Mouse (Mus musculus) induced T-regulatory cell, adult 2 months (primary cell): ENCODE measurements at regions not wholly inside any gene's neighbourhood (a gene's known extent, or its start where the extent isn't known, plus 50 kb on each side); places are given as distances from the start of the nearest gene placed in this dataset.
"Not testable (repeated sequence)": the region's sequence is repeated elsewhere in the genome, so short reads cannot be mapped to it uniquely, and the experiment has no call there.

ENCODE experiments used
- DNase-seq: peaks from one replicate; pipeline ENCODE4 v3.0.0-alpha.2; 2012; ENCODE audit warnings: low read depth

DNA sequence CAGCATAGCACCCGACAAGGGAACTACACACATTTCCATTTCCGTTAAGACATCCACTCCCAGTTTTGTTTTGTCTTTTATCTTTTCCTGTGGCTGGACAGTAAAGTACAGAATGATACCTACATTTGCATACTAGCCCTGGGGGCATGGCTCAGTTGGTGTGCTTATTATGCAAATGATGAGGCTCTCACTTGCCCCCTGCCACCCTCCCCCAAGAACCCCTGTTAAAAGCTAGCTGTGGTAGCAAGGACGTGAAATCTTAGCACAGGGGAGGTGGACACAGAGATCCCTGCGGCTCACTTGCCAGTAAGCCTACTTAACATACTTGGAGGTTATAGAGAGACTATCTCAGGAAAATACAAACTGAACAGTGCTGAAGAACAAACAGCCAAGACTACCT is 375.2 kb upstream of the B3galt2 start:
- DNase-seq, result no peak

DNA sequence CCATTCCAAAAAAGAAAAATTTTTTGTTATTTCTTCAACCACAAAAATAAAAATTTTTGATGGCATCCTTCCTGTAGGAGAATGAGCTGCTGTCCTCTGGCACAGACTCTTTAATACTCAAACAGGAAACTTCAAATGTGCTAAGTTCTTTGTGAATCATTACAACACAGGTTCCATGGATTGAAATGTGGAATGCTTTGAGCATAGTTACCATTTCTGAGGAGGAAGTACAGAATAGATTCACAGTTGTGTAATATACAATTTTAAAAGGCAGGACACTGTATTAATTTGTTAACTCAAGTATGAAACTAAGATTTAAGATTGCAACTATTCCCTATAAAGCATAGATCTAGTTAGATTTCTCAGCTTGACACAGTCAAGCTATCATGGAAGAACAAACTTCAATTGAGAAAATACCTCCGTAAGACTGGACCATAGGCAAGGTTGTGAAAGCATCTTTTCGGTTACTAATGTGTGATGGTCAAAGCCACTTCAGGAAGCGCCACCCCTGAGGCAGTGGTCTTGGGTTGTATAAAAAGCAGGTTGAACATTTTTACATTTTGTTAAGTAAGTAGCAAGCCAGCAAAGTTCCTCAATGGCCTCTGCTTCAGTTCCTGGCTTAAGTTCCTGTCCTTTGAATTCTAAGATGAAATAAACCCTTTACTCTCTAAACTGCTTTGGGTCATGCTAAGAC is 354.0 kb upstream of the B3galt2 start:
- DNase-seq, result no peak

DNA sequence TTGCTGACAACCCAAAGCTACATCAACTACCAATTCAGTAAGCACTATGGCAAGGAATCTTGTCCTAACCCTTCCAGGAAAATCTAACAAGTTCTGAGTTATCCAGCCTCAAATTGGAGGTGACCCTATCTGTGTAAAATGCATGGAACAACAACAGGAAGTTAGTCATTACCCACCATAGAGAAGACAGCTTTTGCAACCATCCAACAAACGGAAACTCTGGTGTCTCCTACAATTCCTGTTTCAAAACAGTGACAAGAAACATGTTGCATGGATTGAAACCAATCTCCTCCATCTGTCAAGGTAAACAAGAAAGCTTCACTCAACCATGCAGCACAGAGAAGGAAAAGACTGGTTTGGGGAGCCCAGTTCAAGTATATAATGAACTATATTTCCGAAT is 353.0 kb upstream of the B3galt2 start:
- no peak for DNase-seq

DNA sequence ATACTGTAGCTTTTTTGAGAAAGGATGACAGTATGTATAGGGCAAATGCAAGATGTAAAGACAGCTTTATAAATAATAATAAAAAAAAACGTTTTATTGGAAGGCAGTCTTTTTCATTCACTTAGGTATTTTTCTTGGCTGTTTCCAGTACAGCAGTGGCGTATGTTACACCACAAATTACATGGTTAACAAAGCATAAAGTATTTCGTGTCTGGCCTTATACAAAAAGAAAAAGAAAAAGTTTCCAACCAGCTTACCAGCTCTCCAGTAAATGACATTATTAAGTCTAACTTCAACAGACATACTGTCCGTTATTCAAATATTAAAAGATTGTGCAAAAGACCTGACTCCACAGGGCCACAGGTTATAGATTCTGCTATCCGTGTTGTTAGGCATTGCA is 343.9 kb upstream of the B3galt2 start:
- DNase-seq, result no peak

DNA sequence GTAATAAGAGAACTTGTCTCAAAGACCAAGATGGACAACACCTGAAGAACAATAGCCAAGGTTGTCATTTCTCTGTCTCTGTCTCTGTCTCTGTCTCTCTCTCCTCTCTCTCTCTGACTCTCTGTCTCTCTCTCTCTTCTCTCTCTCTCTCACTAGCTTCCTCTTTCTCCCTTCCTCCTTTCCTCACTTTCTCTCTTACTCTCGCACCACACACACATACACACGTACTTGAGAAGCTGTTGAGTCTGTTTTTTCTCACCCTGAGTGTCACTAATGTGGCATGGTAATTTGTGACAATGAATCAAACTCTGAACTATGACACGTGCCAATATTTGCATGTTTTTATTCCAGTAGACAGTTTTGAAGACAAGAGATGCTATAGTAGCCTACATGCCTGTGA is 333.1 kb upstream of the B3galt2 start:
- no peak for DNase-seq

DNA sequence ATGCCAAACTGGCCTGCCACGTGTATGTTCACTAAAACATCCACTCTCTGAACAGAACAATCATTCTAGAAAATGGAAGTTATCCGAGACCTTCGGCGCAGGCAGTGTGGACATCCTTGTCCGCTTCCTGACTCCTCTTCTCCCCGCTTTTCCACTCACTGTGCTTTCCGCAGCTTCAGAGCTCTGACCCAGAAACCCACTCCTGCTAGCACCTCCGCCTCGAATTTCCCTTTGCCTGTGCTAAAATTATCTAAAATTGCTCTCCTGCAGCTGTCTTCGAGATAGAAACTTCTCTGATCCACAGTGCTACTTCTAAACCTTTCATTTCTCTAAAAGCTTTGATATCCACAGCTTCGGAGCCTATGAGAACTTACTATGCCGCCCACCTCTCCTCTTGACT is 322.1 kb upstream of the B3galt2 start:
- no peak for DNase-seq

DNA sequence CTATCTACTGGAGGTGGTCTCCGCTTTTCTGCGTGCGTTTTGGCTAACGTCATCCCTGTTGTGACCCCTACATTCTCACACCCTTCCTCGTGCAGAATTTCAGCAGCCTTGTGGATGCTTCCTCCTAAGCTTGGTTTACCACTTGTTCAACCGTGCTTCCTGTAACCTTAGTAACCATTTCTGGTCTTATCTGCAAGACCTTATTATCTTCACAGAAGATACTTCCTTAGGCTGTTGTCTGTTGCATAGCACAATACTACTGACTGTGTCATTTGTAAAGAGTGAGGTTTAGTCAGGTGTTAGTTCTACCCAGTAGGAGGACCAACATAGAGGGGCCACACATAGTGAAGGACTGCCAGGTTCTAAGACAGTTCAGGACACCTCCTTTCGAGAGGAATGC is 320.9 kb upstream of the B3galt2 start:
- DNase-seq, result peak; percentile 7

DNA sequence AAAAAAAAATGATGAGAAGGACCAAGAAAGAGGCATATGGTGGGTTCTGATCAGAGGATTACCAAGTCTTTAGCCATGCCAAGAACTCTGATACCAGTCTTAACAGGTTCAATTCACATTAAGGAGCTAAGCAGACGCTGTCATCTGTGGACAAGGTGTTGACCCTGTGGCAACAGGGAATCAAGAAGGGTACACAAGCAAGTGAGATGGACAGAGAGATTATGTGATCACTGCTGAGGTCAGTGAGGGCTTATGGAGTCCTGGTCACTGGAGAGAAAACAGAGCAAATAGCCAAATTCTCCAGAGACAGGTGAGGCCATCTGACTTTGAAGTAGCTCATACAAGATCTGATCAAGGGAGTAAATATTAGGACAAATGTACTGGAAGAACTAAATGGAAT is 289.1 kb upstream of the B3galt2 start:
- no peak for DNase-seq

DNA sequence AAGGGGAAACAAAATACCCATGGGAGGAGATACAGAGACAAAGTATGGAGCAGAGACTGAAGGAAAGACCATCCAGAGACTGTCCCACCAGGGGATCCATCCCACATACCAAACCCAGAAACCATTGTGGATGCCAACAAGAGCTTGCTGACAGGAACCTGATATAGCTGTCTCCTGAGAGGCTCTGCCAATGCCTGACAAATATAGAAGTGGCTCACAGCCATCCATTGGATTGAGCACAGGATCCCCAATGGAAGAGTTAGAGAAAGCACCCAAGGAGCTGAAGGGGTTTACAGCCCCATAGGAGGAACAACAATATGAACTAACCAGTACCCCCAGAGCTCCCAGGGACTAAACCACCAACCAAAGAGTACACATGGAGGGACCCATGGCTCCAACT is 280.2 kb upstream of the B3galt2 start:
- DNase-seq, result not testable (repeated sequence)

DNA sequence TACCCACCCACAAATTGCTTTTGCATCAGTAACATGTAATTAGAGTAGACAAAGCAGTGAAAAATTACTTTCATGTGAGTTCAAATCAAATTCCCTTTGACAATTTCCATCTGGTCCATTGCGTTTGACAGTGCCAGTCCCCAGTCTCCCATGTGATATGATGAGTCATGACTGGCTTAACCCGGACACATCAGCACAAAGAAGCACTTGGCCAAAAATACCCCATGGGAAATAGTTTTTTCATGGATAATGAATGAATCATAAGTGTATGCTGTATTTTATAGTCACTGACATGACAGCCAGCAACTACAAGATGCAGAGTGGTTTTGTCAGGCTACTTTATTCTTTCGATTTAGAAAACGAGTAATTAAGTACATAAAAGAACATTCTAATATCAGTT is 248.6 kb upstream of the B3galt2 start:
- DNase-seq, result no peak
